Mouse (Mus musculus) kidney, postnatal 25 days (tissue): ENCODE measurements at regions not wholly inside any gene's neighbourhood (a gene's known extent, or its start where the extent isn't known, plus 50 kb on each side); places are given as distances from the start of the nearest gene placed in this dataset.

Source experiments
- DNase-seq, 2 experiments: peaks; one replicate each; pipeline ENCODE4 v3.0.0; 2021; ENCODE audit warnings: mixed read lengths in 2 of 2

DNA sequence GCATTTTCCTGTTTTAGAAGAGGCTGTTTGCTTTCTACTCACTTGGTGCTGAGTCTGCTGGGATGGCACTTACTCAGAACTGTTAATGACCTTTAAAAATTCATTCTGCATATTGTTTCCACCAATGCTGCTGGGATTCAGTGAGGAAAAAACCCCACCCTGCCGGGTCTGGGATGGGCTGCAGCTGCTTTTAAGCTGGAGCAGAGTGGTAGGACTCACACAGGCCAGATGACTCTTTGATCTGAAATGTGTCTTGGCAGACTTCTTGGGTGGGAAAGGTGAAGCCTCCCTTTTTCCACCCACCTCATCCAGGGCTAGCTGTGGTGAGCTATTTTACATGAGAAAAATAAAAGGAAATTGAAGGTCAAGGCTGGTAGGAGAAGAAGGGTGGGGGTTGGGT is 56.4 kb upstream of the Ddhd1 start:
- DNase-seq = no peak

DNA sequence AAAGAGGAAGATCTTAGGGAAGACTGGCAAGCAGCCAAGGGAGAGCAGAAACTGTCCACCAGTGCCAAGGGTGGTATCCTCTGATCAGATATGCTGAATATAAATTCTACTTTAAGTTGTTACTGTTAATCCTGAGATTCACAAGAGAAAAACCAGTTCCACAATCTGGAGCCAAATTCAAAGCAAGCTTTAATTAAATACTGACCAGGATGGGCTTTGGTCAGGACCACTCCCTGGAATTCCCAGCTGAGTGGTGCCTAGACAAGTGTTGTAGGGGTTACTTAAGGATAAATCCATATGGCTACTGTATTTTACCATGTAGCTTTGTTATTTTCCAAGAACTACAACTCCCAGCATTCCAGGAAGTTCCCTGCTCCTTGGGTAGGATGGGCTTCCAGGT is 56.8 kb upstream of the Ddhd1 start:
- DNase-seq = no peak

- DNase-seq = no peak
Measured at GRCm38 (mm10) chr14:45716100-45716499, 58.2 kb upstream of the Ddhd1 start.

DNA sequence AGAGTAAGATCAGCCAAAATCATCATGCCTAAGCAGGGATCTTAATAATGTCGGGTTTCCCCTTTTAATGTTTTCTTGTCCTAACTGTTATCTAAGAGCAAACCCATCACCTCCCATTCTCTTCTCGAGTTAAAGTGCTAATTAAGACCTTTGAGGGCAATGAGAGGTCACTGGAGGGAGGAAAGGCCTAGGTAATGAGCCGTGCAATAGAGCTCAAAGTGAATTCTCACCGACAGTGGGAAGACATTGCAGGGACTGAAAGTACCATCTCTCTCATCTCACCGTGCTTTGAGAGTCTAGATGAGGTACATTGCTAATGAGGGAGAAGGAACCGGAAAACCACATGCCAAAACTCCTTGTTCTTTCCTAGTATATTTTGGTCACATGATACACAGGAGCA is 64.9 kb upstream of the Ddhd1 start:
- no peak for DNase-seq

- no peak for DNase-seq
Measured at GRCm38 (mm10) chr14:45724341-45724740, 66.4 kb upstream of the Ddhd1 start.

GRCm38 (mm10) chr14:45734530-45735410 is 76.8 kb upstream of the Ddhd1 start:
- no peak for DNase-seq

DNA sequence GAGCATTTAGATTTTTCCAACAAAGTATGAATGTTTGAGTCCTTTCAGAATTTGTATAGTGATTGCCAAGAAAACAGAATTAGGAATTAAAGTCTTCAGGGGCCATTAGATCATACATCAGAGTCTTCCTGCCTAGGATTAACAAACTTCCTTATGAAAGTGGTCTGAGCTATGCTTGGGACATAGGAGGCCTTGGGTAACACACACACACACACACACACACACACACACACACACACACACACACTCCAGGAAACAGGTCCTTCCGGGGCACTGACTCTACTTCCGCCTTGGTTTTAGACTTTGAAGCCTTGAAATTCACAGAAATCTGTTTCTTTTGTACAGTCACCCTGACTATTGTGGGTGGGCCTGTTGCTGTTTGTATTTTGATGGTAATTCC is 80.0 kb upstream of the Ddhd1 start:
- DNase-seq = no peak

DNA sequence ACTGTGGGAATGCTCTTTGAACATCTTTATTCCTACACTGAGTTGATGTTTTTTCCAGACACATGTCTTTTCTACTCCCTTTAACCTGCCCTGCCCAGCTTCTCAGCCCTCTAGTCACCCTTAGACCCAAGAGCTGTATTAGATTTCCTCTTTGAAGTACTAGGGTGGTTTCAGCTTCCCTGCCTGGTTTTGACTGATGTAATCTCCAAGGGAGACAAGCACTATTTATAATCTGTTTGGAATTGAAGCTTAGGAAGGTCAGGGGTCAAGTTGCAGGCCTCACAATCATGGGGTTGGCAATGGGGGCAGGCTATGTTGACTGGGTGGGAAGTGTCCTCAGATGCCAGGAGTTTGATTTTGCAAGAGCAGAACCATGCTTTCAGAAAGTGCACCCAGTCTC is 81.7 kb upstream of the Ddhd1 start:
- no peak for DNase-seq

DNA sequence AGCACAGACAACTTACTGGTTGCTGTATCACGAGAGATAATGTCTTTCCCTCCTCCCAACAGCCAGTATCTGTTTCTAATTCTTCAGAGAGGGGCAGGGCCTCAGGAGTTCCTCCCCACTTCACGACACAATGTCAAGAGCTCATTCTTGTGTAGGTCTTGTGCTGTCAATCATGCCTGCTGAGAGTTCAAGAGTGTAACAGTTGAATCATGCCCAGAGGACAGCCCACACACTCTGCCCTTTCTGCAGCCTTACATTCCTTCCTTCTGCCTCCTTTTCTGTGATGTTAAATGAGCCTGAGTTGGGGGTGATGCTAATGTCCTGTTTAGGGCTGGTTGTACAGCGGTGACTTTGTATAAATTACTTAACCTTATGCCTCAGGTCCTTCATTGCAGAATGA is 82.7 kb upstream of the Ddhd1 start:
- DNase-seq = no peak

GRCm38 (mm10) chr14:45746176-45746575 is 88.2 kb upstream of the Ddhd1 start:
- no peak for DNase-seq

DNA sequence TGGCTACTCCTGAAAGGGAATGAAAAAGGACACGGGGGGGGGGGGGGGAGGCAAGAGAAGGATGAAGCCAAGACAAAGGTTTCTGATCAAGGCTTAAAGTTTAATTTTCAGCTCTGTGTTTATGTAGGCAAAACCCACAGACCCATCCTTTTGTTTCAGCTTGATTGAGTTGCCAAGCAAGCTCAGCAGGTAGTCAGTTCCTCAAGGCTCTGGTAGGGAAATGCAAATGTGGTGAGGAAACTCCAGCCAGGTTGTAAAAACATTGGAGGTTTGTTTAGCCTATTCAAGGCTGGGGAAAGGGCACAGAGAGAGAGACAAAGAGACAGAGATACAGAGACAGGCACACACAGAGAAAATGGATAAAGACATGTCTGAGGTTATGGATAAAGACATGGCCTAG is 99.4 kb upstream of the Ddhd1 start:
- no peak for DNase-seq

DNA sequence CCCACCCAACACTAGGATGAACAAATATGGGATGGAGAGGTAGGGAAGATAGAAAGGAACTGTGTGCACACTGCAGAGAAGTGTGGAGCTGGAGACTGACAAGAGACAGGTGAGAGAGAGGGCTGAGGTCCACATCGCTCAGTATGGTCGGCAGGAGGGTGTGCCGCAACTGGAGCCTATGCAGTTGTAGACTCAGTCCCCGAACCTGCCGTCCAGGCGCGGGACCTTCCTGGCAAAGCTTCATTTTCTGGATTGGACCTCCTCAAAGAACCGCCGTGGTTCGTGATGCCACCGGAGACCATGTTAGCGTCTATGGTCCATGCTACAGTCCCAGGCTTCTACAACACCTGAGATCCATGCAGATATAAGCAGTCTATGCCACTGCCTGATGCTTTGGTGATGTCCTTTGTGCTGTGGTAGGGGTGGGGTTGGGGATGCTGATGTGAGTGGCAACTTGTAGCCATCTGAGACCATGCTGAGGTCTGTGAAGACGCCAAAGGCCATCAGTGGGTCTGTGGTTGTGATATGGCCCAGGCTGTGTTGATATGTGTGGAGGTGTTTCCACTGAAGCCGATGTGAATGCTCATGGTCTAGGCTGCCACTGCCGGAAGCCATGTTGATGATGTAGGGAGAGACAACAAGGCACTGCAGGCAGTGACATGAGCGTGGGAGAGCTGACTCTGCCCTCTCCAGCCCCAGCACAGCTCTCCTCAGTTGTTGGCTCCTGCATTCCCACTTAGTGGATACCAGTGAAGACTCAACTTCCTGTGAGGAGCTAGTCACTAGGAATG is 103.1 kb upstream of the Ddhd1 start:
- no peak for DNase-seq

DNA sequence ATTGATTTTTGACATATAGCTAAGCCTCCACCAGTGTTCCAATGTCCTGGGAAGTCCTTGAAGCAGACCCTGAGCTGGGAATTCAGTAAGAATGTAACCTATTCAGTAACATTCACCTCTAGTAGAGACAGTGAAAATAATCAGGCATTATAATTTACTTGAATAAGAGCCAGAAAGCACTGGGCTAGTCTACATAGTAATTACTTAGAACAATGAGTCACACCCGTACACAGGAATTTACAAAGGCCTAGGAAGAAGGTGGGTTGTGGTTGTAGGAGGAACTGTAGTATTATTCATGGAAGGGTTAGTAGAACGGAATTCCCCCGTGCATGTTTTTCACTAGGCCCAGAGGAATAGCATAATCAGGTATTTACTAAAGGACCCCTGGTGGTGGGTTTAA is 106.3 kb upstream of the Ddhd1 start:
- DNase-seq = no peak

GRCm38 (mm10) chr14:45766582-45766981 is 108.6 kb upstream of the Ddhd1 start:
- no peak for DNase-seq

DNA sequence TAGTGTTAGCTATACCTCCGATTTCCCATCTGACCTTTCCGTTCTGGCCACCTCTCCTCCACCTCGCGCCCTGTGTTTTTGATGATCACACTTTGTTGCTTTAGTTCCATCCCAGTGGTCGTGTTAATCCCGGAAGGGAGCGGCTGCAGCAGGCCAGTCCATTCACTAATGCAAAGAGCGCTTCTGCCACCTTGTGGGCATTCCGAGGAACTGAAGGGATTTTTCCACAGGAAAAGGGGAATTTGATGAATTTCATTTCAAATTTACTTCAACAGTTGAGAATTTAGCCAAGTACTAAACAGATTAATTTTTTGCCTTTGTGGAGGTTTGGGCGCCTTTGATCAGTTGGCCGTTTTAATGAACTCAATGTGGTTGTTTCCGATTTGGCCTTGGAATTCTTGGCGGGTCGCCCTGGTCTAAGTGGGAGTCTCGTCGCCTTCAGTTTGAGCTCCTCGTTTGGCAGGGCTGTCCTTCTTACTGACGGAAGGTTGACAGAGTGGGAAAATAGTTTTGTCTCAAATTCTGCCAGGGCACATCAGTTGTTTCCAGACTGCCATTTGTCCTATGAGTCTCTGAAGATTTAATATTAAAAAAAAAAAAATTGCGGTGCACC is 114.8 kb upstream of the Ddhd1 start:
- DNase-seq = peak; percentile 65 to 74

DNA sequence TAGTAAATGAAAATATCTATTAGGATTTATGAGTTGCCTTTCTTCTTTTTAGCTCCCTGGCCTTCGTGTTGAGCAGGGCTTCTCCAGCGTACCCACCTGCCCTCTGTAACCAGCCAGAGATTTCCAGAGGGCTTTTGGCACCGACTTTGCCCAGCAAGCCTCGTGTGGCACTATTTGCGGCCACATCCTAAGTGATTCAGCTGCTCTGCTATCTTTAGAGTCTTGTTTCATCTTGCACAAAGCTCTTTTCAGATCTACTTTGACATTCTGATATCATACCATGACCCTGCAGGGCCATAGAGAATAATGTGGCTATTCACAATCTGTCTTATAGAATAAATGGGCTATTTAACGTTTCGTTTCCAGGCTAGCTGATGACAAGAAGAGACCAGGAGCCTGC is 115.4 kb upstream of the Ddhd1 start:
- DNase-seq = no peak

DNA sequence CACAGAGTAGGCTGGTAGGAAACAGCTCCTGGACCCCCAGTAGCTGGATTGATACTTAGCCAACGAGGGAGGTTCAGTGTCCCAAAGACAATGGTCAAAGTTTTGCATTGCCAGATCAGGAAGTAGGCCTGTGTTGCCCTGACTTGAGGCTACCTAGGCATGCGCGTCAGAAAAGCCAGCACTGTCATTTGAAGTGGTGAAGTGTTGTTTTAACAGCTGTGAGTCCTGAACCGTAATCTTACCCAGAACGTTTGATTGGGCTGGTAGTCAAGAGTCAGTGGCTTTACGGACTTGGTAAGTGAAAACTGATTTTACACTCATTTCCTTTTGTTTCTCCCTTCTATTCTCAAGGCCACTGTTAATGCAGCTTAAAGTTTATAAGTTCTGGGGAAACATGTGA is 123.9 kb upstream of the Ddhd1 start:
- DNase-seq = no peak

DNA sequence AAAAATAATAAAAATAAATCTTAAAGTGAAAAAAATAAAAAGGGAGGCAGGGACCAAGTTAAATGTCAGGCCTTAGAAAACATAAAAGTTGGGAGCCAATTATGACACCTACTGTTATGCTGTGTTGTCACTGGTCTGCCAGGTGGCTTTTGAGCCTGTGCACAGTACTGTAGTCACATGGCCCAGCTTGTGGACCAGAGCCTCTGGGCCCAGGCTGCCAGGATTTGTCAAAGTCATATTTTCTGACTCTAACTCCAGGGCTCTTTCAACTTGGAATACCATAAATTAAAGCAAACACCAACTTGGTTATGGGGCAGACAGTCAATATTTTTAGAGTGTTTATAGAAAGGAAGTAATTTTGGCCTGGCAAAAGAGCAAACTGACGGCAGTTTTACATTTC is 137.0 kb upstream of the Ddhd1 start:
- no peak for DNase-seq

- peak; percentile 43 to 47 for DNase-seq
Measured at GRCm38 (mm10) chr14:45796665-45797319, 138.8 kb upstream of the Ddhd1 start.

DNA sequence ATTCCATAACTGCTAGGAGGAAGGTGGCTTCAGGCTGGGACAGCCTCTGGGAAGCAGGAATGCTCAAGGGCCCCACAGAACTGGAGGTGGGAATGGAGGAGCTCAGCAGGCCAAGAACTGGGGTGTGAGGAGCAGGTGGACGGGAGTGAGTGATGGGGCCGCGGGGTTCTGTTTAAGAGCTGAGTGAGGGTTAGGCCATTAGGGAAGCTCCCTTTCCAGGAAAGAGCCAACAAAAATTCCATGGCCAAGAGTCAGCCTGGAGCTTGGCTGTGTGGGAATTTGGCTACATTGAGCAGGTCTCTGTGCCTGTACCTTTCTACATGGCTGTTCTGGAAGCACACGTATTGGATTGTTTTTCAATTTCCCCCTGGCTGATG is 139.4 kb upstream of the Ddhd1 start:
- no peak for DNase-seq

DNA sequence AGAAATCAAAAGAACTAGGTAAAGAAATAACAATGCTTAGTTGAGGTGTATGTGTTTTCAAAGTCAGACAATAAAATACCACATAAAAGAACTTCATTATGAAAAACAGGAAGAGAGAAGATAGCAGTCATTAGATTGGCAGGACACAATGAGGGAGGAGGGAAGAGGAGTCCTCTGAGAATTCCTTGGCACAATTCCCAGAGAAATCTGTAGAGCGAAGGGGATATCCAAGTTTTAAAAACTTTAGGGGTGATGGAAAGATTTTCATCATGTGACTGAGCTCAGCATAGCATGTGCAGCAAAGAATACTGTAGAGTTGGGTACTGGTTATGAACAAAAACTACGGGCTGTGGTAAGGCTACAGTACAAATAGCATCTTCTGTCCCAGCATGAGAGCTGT is 141.3 kb upstream of the Ddhd1 start:
- DNase-seq = no peak

GRCm38 (mm10) chr14:45805950-45806349 is 148.0 kb upstream of the Ddhd1 start:
- DNase-seq = no peak

DNA sequence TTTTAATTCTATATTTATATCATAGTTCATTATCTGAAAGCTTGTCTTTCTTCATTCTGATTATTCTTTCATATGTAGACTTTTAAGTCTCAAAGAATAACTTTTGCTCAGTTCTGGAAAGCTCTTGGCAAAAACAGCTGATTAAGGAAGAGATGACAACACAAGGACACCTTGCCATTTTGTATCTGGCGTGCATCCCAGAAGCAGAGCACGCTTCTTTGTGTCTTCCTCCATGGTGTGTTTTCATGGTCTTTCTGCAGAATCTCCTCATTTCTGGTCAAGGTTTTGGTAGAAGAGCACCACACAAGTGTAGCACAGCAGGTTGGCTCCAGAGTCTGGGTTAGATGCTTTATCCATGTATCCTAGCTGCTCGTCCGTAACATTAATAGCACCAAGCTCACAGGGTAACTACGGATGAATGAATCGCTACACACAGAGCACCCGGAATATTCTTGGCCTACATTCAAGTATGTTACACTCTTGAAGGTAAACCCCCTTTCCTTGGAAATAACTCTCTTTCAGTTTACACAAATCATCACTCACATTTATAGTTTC is 148.9 kb upstream of the Ddhd1 start:
- DNase-seq = no peak
